Mouse (Mus musculus) heart, embryonic 10.5 days (tissue): ENCODE data around the gene Pycard. TPM values are rescaled to one million over a fixed set of nuclear protein-coding genes. Genes with fewer than 3 reads are reported as not detected.
"Not testable (repeated sequence)": the region's sequence is repeated elsewhere in the genome, so short reads cannot be mapped to it uniquely, and the experiment has no call there.

ENCODE experiments used
- DNase-seq: peaks from one replicate; pipeline ENCODE4 v3.0.0-alpha.2; 2017; ENCODE audit warnings: low spot score
- H3K27ac ChIP-seq: fragments of 300-500 bp; sonication (generic); 2 replicates; pipeline ENCODE4 v1.5.1; 2016; ENCODE audit warnings: mild to moderate bottlenecking
- H3K27me3 ChIP-seq: fragments of 300-500 bp; sonication (generic); 2 replicates; pipeline ENCODE4 v1.6.1; 2016; ENCODE audit warnings: mild to moderate bottlenecking; ENCODE audit not compliant: poor library complexity, insufficient read depth, severe bottlenecking
- H3K36me3 ChIP-seq: fragments of 300-500 bp; sonication (generic); 2 replicates; pipeline ENCODE4 v1.6.1; 2016; ENCODE audit warnings: mild to moderate bottlenecking, moderate library complexity
- H3K4me1 ChIP-seq: fragments of 300-500 bp; sonication (generic); 2 replicates; pipeline ENCODE4 v1.6.1; 2016; ENCODE audit warnings: mild to moderate bottlenecking
- H3K4me3 ChIP-seq: fragments of 300-500 bp; sonication (generic); 2 replicates; pipeline ENCODE4 v1.5.1; 2016; ENCODE audit warnings: mild to moderate bottlenecking, moderate library complexity
- H3K9me3 ChIP-seq: fragments of 300-500 bp; sonication (generic); 2 replicates; pipeline ENCODE4 v1.6.1; 2016; ENCODE audit warnings: mild to moderate bottlenecking, moderate library complexity
- WGBS: fragments of 180-500 bp; shearing (Covaris S2); methylation state at CpG from one replicate; pipeline ENCODE4 v1.1.7; 2016; 5-methylcytosine and 5-hydroxymethylcytosine counted together
- polyA plus RNA-seq: library from polyadenylated mRNA; unstranded; fragments of >200 nt; fragmentation: Nextera tagmentation; extraction: Ambion mirVana; gene quantifications from 2 replicates; pipeline ENCODE4 v1.2.1, GENCODE M21; 2016

Pycard gene
- polyA plus RNA-seq = 27.8 and 35.5 TPM in 2 replicates

DNA sequence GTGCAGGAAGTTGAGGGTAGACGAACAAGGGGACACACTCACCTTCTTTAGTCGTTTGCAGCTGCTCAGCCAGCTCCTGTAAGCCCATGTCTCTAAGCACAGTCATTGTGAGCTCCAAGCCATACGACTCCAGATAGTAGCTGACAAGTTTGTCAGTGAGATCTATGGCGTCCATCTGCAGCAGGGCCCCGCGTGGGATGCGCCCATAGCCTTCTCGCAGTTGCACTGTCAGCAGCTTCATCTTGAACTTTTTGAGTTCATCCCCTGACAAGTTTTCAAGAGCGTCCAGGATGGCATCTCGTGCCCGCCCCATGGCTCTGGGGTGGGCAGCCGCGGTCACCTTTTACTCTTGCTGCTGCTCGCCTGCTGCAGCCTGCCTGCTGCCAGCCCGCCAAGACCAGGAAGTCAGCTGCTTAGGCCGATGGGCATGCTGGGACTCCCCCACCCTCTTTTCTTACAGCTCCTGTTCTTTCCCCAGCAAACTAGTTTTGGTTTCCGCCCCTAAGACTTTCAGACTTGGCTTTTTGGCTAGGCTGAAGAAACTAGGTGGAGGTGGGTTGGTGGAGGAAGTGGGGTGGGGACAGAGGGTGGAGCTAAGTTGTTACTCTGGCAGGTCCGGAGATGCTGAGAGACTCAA lies at the start of gene Pycard:
Gene Pycard, minus strand, starts transcription at position 527 of the 637 bp plus-strand sequence.
- H3K36me3 ChIP-seq = peaks cover 22% of the 10 kb centered on the region
- H3K27me3 ChIP-seq = no peaks in the 10 kb centered on the region
- DNase-seq = peak; percentile 81
- H3K4me3 ChIP-seq = peak within 1 kb of the TSS; percentile 57
- H3K9me3 ChIP-seq = no peaks in the 10 kb centered on the region
- peaks cover 22% of the 10 kb centered on the region for H3K4me1 ChIP-seq
- peak within 1 kb of the TSS; percentile 77 for H3K27ac ChIP-seq
- WGBS = 14% methylated on average over 18 of the region's 18 CpGs

DNA sequence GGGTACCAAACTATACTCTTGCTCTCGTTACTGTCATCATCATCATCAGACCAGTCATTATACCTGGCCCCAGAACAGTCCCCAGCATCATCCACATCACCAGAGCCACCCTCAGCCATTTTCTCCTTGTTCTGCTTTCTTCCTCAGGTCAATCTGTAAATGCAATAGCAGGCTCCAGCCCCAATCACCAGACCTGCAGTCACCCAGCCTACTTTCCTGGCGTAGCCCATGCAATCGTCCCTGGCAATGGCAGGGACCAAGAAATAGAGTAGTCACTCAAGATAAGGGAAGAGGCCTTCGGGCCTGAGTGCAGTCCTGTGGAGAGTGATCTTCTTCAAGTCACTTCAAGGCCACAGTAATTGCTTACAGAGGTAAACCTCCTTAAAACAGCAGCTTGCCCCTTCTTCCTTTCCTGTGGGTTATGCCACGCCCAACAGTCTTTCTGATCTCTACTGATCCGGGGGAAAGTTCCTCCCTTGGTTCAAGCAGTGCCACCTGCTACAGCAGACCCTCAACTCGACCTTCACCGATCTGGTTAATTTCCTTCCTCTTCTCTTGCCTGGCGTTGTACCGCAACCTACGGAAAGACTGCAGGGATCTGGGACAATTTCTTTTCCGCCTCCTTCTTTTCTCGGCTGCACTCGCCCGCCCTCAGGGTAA lies 48.6 kb upstream of the Pycard start:
- not testable (repeated sequence) for H3K4me3 ChIP-seq, H3K27ac ChIP-seq, H3K36me3 ChIP-seq, H3K9me3 ChIP-seq, DNase-seq, H3K27me3 ChIP-seq, H3K4me1 ChIP-seq
- WGBS = 71% methylated on average over 15 of the region's 15 CpGs

GRCm38 (mm10) chr7:128033616-128034015 lies 39.9 kb upstream of the Pycard start:
- WGBS = 89% methylated on average over 4 of the region's 4 CpGs
- DNase-seq = no peak
- no peaks in the 10 kb centered on the region for H3K36me3 ChIP-seq
- no peak overlapping the region for H3K27ac ChIP-seq
- H3K9me3 ChIP-seq = no peaks in the 10 kb centered on the region
- no peak overlapping the region for H3K4me3 ChIP-seq
- no peaks in the 10 kb centered on the region for H3K4me1 ChIP-seq
- H3K27me3 ChIP-seq = no peaks in the 10 kb centered on the region

DNA sequence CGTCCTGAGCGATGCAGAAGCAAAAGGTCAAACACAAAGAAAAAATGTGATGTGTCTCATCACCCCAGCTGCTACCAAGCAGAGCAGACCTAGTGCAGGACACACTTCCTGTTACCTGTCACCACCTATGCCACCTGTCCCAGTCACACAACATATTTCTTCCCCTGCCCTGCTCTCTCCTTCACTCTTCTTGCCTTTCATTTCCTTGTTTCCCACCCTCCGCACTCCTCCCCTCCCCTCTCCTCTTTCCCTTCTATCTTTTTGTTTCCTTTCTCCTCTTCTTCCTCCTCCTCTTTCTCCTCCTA lies 39.3 kb upstream of the Pycard start:
- Histone ChIP-seq H3K9me3 (no peaks in the 10 kb centered on the region), H3K4me3 (no peak overlapping the region), H3K4me1 (no peaks in the 10 kb centered on the region), H3K36me3 (no peaks in the 10 kb centered on the region), H3K27ac (no peak overlapping the region), H3K27me3 (no peaks in the 10 kb centered on the region)
- 89% methylated on average over 3 of the region's 3 CpGs for WGBS
- no peak for DNase-seq

GRCm38 (mm10) chr7:128032290-128032988 lies 38.8 kb upstream of the Pycard start:
- no peak for DNase-seq
- Histone ChIP-seq H3K9me3 (no peaks in the 10 kb centered on the region), H3K4me1 (no peaks in the 10 kb centered on the region), H3K36me3 (no peaks in the 10 kb centered on the region), H3K27me3 (no peaks in the 10 kb centered on the region), H3K4me3 (no peak overlapping the region), H3K27ac (no peak overlapping the region)
- 74% methylated on average over 5 of the region's 5 CpGs for WGBS

- no peaks in the 10 kb centered on the region for H3K9me3 ChIP-seq
- 43% methylated on average over 9 of the region's 9 CpGs for WGBS
- H3K4me3 ChIP-seq = no peak overlapping the region
- no peaks in the 10 kb centered on the region for H3K4me1 ChIP-seq
- DNase-seq = peak; percentile 85
- H3K36me3 ChIP-seq = no peaks in the 10 kb centered on the region
- H3K27ac ChIP-seq = no peak overlapping the region
- no peaks in the 10 kb centered on the region for H3K27me3 ChIP-seq
These were observed 37.8 kb upstream of the Pycard start for GRCm38 (mm10) chr7:128031403-128031976.

- H3K9me3 ChIP-seq = no peaks in the 10 kb centered on the region
- no peak for DNase-seq
- H3K36me3 ChIP-seq = no peaks in the 10 kb centered on the region
- H3K27me3 ChIP-seq = no peaks in the 10 kb centered on the region
- no peaks in the 10 kb centered on the region for H3K4me1 ChIP-seq
- 64% methylated on average over 4 of the region's 4 CpGs for WGBS
- no peak overlapping the region for H3K4me3 ChIP-seq
- H3K27ac ChIP-seq = no peak overlapping the region
These were observed 31.7 kb upstream of the Pycard start for GRCm38 (mm10) chr7:128025381-128025780.

DNA sequence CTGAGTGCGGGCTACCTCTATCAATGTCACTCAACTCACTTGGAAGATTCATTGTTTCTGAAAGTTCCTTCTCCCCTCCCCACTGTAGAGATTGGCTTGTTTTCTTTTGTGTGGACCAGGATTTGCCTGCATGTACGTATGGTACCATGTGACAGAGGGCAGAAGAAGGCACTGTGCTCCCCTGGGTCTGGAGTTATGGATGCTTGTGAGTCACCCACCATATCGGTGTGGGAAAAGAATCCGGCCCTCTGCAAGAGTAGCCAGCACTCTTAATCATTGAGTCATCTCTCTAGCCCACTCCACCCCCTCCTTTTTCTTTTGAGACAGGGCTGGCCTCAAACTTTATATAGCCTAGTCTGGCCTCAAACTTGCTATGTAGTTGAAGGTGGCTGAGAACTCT lies 31.3 kb upstream of the Pycard start:
- Histone ChIP-seq H3K4me1 (no peaks in the 10 kb centered on the region), H3K27ac (no peak overlapping the region), H3K27me3 (no peaks in the 10 kb centered on the region), H3K4me3 (no peak overlapping the region), H3K9me3 (no peaks in the 10 kb centered on the region), H3K36me3 (no peaks in the 10 kb centered on the region)
- 77% methylated on average over 4 of the region's 4 CpGs for WGBS
- no peak for DNase-seq

DNA sequence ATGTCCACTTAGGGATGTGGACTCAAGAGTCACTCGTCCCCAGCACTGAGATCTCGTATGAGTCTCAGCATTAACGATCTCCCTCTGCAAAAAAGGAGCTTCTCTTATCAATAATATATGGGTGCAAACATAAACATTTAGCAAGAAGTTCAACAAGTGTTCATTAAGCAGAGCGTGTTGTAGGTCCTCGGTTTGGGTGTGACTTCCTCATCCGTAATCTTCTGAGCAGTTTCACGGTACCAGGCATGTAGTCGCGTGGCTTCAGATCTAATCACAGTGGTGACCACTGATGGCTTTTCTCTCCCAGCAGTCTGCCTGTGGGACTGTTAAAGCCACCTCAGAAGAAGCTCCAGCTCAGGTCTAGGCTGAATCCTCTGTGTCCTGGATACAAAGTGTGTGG lies 30.7 kb upstream of the Pycard start:
- WGBS = 83% methylated on average over 9 of the region's 9 CpGs
- Histone ChIP-seq H3K9me3 (no peaks in the 10 kb centered on the region), H3K4me3 (no peak overlapping the region), H3K27me3 (no peaks in the 10 kb centered on the region), H3K36me3 (no peaks in the 10 kb centered on the region), H3K4me1 (no peaks in the 10 kb centered on the region), H3K27ac (no peak overlapping the region)
- DNase-seq = no peak

DNA sequence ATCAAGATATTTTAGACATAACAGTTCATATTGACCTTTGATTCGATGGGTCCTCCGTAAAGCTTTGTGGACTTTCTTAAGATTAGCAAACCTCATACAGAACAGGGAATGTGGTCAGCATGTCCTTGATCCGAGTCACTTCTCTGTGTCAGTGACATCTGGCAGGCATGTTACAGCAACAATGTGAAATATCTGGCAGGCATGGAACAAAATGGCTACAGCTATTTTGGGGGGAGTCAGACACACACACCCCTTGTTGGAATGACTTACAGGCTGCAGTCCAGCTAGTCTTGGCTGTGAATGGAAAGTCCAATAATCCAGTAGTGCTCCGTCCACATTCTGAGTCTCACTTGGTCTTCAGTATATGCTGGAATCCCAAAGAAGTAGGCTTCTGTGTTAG lies 29.9 kb upstream of the Pycard start:
- no peaks in the 10 kb centered on the region for H3K27me3 ChIP-seq
- no peaks in the 10 kb centered on the region for H3K4me1 ChIP-seq
- WGBS = 83% methylated on average over 4 of the region's 4 CpGs
- no peaks in the 10 kb centered on the region for H3K9me3 ChIP-seq
- H3K27ac ChIP-seq = no peak overlapping the region
- H3K36me3 ChIP-seq = no peaks in the 10 kb centered on the region
- no peak for DNase-seq
- no peak overlapping the region for H3K4me3 ChIP-seq

GRCm38 (mm10) chr7:128022974-128023373 lies 29.3 kb upstream of the Pycard start:
- H3K27ac ChIP-seq = no peak overlapping the region
- 57% methylated on average over 8 of the region's 8 CpGs for WGBS
- H3K36me3 ChIP-seq = no peaks in the 10 kb centered on the region
- H3K4me3 ChIP-seq = no peak overlapping the region
- no peaks in the 10 kb centered on the region for H3K4me1 ChIP-seq
- no peaks in the 10 kb centered on the region for H3K27me3 ChIP-seq
- no peaks in the 10 kb centered on the region for H3K9me3 ChIP-seq
- no peak for DNase-seq

DNA sequence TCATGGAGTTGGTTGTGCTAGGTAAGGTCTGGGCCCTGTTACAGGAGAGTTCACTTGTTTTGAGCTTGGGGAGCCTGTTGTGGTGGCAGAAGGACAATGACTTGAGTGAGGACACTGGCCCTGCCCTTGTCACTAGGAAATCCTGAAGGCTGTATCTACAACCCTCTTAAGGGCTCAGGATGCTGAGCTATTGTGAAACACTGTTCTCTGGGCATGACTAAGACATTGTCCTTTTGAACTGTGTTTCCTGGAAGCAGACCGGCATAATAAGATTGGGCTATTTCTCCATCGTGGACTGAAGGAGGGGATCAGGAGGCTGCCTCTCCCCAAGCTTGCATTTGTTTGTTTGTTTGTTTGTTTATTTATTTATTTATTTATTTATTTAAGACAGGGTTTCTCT lies 25.5 kb upstream of the Pycard start:
- no peak for DNase-seq
- Histone ChIP-seq H3K4me1 (no peaks in the 10 kb centered on the region), H3K9me3 (no peaks in the 10 kb centered on the region), H3K36me3 (no peaks in the 10 kb centered on the region), H3K4me3 (no peak overlapping the region), H3K27ac (no peak overlapping the region), H3K27me3 (no peaks in the 10 kb centered on the region)
- 55% methylated on average over 2 of the region's 2 CpGs for WGBS

- DNase-seq = no peak
- 85% methylated on average over 3 of the region's 3 CpGs for WGBS
- no peaks in the 10 kb centered on the region for H3K9me3 ChIP-seq
- H3K4me3 ChIP-seq = no peak overlapping the region
- H3K27me3 ChIP-seq = no peaks in the 10 kb centered on the region
- no peaks in the 10 kb centered on the region for H3K36me3 ChIP-seq
- no peak overlapping the region for H3K27ac ChIP-seq
- no peaks in the 10 kb centered on the region for H3K4me1 ChIP-seq
These were observed 24.6 kb upstream of the Pycard start for GRCm38 (mm10) chr7:128018275-128018674.
